Mouse (Mus musculus) ES-Bruce4 (cell line): Measurements from ENCODE around the gene Bnip1.

Experiments used
- CTCF ChIP-seq: IDR thresholded peaks from one replicate; pipeline ENCODE4 v1.8.1; 2011; ENCODE audit warnings: low read depth, low read length
- POLR2A ChIP-seq: IDR thresholded peaks from one replicate; pipeline ENCODE4 v1.8.1; 2011; ENCODE audit warnings: low read length; ENCODE audit not compliant: insufficient read depth

DNA sequence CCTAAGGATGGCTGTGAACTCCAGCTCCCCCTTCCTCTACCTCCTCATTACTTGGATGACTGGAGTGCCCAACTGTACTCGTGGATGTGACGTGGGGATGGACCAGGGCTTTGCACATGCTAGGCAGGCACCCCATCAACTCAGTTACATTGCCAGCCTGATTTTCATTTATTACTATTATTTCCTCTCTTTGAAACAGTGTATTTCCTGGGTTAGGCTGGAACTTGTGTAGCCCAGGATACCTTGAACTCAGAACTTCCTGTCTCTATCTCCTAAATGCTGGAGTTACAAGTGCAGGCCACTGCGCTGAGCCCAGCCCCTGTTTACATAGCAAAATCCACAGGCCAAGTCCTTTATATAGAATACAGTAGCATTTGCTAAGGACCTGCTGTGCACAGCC lies 22.0 kb downstream of the Bnip1 start:
- TF ChIP-seq CTCF (no peak), POLR2A (no peak)
